Mouse (Mus musculus): Measurements from ENCODE around the gene Nr2f1. TPM values are rescaled to one million over a fixed set of nuclear protein-coding genes. Genes with fewer than 3 reads are reported as not detected.

The Nr2f1 gene
- polyA plus RNA-seq, 2 experiments: 0.44 to 1.4 TPM

DNA sequence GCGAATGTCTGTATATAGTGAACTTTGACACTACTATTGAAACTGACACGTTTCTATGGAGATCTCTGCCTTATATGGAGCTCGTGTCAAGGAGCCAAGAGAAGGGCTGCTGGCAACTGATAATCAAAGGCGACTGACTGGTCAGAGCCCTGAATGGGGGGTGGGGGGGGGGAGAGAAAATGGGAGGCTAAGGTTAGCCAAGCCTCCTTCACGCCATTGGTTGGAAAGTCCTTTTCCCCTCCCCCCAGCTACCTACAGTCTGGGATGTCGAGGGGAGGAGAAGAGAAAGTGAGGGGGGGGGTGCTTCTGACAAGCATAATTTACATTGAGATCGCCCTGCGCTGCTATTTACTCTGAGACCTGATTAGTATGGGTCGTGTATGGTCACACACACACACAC is 850 bp upstream of the Nr2f1 start:
- Histone ChIP-seq H3K9me3 (ENCODE audit: control insufficient read depth, low read length) (no peaks in the 10 kb centered on the region), H3K27ac (no peak overlapping the region), H3K4me3 (ENCODE audit: insufficient read depth in 1 of 2, low read depth in 2 of 2, low read length in 2 of 2) (no peak overlapping the region), H3K9ac (replicated peaks) (no peak overlapping the region), H3K27me3 (ENCODE audit: control insufficient read depth, insufficient read depth, low read length) (peaks cover 91% of the 10 kb centered on the region), H3K4me1 (replicated peaks; ENCODE audit: control insufficient read depth in 2 of 2, insufficient read depth in 2 of 2, low read length in 1 of 2) (no peaks in the 10 kb centered on the region), H3K4me2 (ENCODE audit: low read depth) (no peak overlapping the region), H3K36me3 (replicated peaks; ENCODE audit: control insufficient read depth, insufficient read depth, low read depth) (no peaks in the 10 kb centered on the region)
- DNase-seq (ENCODE audit: low read depth in 3 of 3, low spot score in 3 of 3): no peak
- WGBS (ENCODE audit: insufficient replicate concordance): 0% methylated on average over 9 of the region's 9 CpGs
- no peak for TF ChIP-seq CTCF (IDR thresholded peaks at IDR 0.05; ENCODE audit: low read depth)
- no peak for TF ChIP-seq EP300 (IDR thresholded peaks at IDR 0.05; ENCODE audit: low read depth)
- ATAC-seq (ENCODE audit: insufficient read depth): peak; percentile 21; the same call in 1 of the 2 replicates

DNA sequence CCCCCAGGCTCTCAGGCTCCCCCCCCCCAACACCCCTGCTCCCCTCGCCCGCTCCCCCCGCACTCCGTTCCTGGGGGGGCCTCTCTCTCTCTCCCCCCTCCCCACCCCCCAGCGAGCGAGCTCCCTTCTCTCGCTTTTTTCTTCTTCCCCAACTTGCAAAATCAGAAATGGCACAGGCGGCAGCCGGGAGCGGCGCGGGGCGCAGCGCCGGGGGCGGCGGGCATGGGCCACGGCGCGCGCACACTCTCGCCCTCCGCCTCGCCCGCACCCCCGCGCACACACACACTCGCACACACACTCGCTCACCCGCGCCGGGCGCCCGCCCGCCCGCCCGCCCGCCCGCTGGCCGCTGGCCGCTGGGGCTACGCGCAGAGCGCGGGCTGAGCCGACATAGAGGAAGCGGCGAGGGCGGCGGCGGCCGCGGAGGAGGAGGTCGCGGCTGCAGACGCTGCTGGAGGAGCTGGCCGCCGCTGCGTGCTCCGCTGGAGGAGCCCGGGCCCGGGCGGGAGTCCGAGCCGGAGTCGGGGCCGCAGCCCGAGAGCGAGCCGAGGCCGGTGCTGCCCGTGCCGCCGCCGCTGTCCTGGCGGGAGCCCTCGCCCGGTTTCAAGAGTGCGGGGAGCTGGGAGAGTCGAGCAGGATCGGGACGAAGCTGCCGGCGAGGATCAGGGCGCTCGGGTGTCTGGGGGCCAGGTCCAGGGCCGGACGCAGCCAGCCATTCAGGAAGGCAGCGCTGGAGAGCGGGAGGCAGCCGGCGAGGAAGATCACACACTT is 501 bp downstream of the Nr2f1 start:
- H3K9ac ChIP-seq (replicated peaks): no peak overlapping the region
- no peak for TF ChIP-seq EP300 (IDR thresholded peaks at IDR 0.05; ENCODE audit: low read depth)
- no peak for TF ChIP-seq CTCF (IDR thresholded peaks at IDR 0.05; ENCODE audit: low read depth)
- H3K4me1 ChIP-seq (replicated peaks; ENCODE audit: control insufficient read depth in 2 of 2, insufficient read depth in 2 of 2, low read length in 1 of 2): no peaks in the 10 kb centered on the region
- H3K27me3 ChIP-seq (ENCODE audit: control insufficient read depth, insufficient read depth, low read length): peaks cover 93% of the 10 kb centered on the region
- 0 out of 2 replicates have a peak, but pooled peaks have one; percentile 7 for ATAC-seq (ENCODE audit: insufficient read depth)
- no peaks in the 10 kb centered on the region for H3K36me3 ChIP-seq (replicated peaks; ENCODE audit: control insufficient read depth, insufficient read depth, low read depth)
- H3K4me3 ChIP-seq (ENCODE audit: insufficient read depth in 1 of 2, low read depth in 2 of 2, low read length in 2 of 2): peak overlapping the region; percentile 7 to 49; a peak in 3 of 4 replicates
- no peak overlapping the region for H3K27ac ChIP-seq
- whole genome bisulfite sequencing (ENCODE audit: insufficient replicate concordance): under 1% methylated on average over 82 of the region's 92 CpGs
- peak overlapping the region; percentile 54 for H3K4me2 ChIP-seq (ENCODE audit: low read depth)
- H3K9me3 ChIP-seq (ENCODE audit: control insufficient read depth, low read length): no peaks in the 10 kb centered on the region
- DNase-seq (ENCODE audit: low read depth in 3 of 3, low spot score in 3 of 3): no peak

DNA sequence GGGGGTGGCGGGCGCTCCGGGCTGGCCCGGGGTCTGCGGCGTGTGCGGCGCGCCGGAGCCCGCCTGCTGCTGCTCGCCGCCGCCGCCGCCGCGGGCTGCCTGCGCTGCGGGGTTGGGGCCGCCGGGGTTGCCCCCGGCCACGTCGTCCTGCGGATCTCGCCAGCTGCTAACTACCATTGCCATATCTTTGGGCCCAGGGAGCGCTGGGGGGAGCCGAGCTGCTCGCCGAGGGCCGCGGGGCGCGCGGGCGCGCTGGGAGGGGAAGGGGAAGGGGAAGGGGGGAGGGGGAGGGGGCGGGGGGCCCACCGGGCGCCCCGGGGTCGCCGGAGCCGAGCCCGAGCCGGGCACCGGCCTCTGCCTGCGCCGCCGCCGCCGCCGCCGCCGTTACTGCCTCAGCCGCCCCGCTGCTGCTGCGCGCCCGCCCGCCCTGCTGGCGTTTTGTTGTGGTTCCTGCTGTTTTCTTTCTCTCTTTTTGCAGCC is 1.1 kb downstream of the Nr2f1 start:
- under 1% methylated on average over 44 of the region's 63 CpGs for whole genome bisulfite sequencing (ENCODE audit: insufficient replicate concordance)
- no peaks in the 10 kb centered on the region for H3K4me1 ChIP-seq (replicated peaks; ENCODE audit: control insufficient read depth in 2 of 2, insufficient read depth in 2 of 2, low read length in 1 of 2)
- H3K4me3 ChIP-seq (ENCODE audit: insufficient read depth in 1 of 2, low read depth in 2 of 2, low read length in 2 of 2): peak overlapping the region; percentile 49 to 57
- H3K27me3 ChIP-seq (ENCODE audit: control insufficient read depth, insufficient read depth, low read length): peaks cover 93% of the 10 kb centered on the region
- no peaks in the 10 kb centered on the region for H3K9me3 ChIP-seq (ENCODE audit: control insufficient read depth, low read length)
- peak overlapping the region; percentile 54 for H3K4me2 ChIP-seq (ENCODE audit: low read depth)
- no peaks in the 10 kb centered on the region for H3K36me3 ChIP-seq (replicated peaks; ENCODE audit: control insufficient read depth, insufficient read depth, low read depth)
- H3K27ac ChIP-seq: no peak overlapping the region
- no peak for ATAC-seq (ENCODE audit: insufficient read depth)
- no peak overlapping the region for H3K9ac ChIP-seq (replicated peaks)
- DNase-seq (ENCODE audit: low read depth in 3 of 3, low spot score in 3 of 3): no peak
- TF ChIP-seq CTCF (IDR thresholded peaks at IDR 0.05; ENCODE audit: low read depth): no peak
- no peak for TF ChIP-seq EP300 (IDR thresholded peaks at IDR 0.05; ENCODE audit: low read depth)

DNA sequence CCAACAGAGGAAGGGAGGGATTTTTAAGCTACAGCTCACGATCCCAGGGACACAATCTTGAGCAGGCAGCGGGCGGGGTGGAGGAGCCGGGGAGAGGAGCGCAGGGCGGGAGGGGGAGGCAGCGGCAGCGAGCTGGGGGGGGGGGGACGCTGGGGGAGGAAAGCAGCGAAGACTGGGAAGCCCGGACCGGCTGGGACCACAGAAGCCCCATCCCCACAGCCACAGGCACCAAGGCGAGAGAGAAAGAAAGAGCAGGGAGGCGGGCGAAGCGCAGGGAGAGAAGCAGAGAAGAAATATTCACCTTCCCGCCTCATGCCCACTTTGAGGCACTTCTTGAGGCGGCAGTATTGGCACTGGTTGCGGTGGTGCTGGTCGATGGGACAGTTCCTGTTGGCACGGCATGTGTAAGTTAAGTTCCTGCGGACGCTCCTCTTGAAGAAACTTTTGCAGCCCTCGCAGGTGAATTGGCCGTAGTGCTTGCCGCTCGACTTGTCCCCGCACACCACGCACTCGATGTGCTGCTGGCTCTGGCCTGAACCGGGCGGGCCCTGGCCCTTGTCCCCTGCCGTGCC is 1.7 kb downstream of the Nr2f1 start:
- TF ChIP-seq CTCF (IDR thresholded peaks at IDR 0.05; ENCODE audit: low read depth) (no peak), EP300 (IDR thresholded peaks at IDR 0.05; ENCODE audit: low read depth) (no peak)
- Histone ChIP-seq H3K9ac (replicated peaks) (no peak overlapping the region), H3K4me2 (ENCODE audit: low read depth) (peak overlapping the region; percentile 54), H3K4me1 (replicated peaks; ENCODE audit: control insufficient read depth in 2 of 2, insufficient read depth in 2 of 2, low read length in 1 of 2) (no peaks in the 10 kb centered on the region), H3K27ac (no peak overlapping the region), H3K9me3 (ENCODE audit: control insufficient read depth, low read length) (no peaks in the 10 kb centered on the region), H3K27me3 (ENCODE audit: control insufficient read depth, insufficient read depth, low read length) (peaks cover 93% of the 10 kb centered on the region), H3K36me3 (replicated peaks; ENCODE audit: control insufficient read depth, insufficient read depth, low read depth) (no peaks in the 10 kb centered on the region), H3K4me3 (ENCODE audit: insufficient read depth in 1 of 2, low read depth in 2 of 2, low read length in 2 of 2) (peak overlapping the region; percentile 49 to 57)
- 1% methylated on average over 30 of the region's 33 CpGs for WGBS (ENCODE audit: insufficient replicate concordance)
- DNase-seq (ENCODE audit: low read depth in 3 of 3, low spot score in 3 of 3): no peak
- ATAC-seq (ENCODE audit: insufficient read depth): no peak

DNA sequence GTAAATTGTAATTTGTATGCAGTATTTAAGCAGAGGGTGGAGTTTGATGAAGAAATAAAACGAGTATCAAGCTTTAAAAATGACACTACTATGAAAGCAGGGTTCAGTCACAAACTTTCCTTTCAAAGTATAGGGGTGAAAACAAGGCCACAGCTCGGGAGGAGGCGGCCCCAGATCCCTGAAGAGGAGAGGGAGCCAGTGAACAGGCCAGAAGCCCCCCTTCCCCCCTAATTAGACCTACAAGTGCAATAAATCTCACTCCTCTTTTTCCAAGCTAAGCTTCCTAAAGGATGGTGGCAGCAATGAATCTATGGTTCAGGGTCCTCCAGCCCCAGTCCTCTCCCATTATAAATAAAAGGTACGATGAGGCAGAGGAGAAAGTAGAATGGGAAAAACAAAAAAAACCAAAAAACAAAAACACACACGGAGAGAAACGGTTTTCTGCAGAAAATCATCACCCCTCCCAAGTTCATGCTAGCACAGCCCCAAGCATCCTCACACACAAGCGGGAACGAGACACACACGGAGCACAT is 2.2 kb downstream of the Nr2f1 start:
- no peaks in the 10 kb centered on the region for H3K9me3 ChIP-seq (ENCODE audit: control insufficient read depth, low read length)
- no peaks in the 10 kb centered on the region for H3K4me1 ChIP-seq (replicated peaks; ENCODE audit: control insufficient read depth in 2 of 2, insufficient read depth in 2 of 2, low read length in 1 of 2)
- under 1% methylated on average over 9 of the region's 9 CpGs for WGBS (ENCODE audit: insufficient replicate concordance)
- no peak overlapping the region for H3K4me2 ChIP-seq (ENCODE audit: low read depth)
- H3K27me3 ChIP-seq (ENCODE audit: control insufficient read depth, insufficient read depth, low read length): peaks cover 92% of the 10 kb centered on the region
- no peak overlapping the region for H3K9ac ChIP-seq (replicated peaks)
- no peak for ATAC-seq (ENCODE audit: insufficient read depth)
- no peak for TF ChIP-seq CTCF (IDR thresholded peaks at IDR 0.05; ENCODE audit: low read depth)
- TF ChIP-seq EP300 (IDR thresholded peaks at IDR 0.05; ENCODE audit: low read depth): no peak
- DNase-seq (ENCODE audit: low read depth in 3 of 3, low spot score in 3 of 3): no peak
- H3K27ac ChIP-seq: no peak overlapping the region
- H3K36me3 ChIP-seq (replicated peaks; ENCODE audit: control insufficient read depth, insufficient read depth, low read depth): no peaks in the 10 kb centered on the region
- H3K4me3 ChIP-seq (ENCODE audit: insufficient read depth in 1 of 2, low read depth in 2 of 2, low read length in 2 of 2): peak overlapping the region in 1 of 2 experiments; percentile 45; a peak in 2 of 4 replicates
